Mouse (Mus musculus): ENCODE data around the gene Tspan11. TPM values are rescaled to one million over a fixed set of nuclear protein-coding genes. Genes with fewer than 3 reads are reported as not detected.

Gene Tspan11
- total RNA-seq, 2 experiments from 2014 or later, result 3.8 to 5.5 TPM

- intact Hi-C loops (cut with DNase I), result no loop called here
- no peak for DNase-seq (ENCODE audit: low spot score in 2 of 2)
Measured at GRCm38 (mm10) chr6:127974000-127974399, 86.6 kb downstream of the Tspan11 start.

DNA sequence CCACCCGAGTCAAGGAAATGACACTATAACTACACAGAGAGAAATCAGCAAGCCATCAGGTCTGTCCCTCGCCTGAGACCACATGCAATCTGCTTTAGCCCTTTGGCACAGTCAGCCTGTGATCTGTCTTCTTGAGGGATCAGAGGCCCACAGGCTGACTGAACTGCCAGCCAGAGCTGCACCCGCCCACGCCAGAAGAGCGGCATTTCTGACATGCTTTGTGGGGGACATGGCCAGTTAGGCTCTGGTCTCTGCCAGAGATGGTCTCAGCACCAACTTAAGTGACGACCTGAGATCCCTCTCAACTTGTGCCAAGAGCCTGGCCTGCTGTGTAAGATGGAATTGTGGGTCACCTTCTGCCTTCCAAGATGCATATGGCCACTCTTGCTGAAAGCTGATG lies 89.3 kb downstream of the Tspan11 start:
- intact Hi-C loops (cut with DNase I), result no loop called here
- DNase-seq (ENCODE audit: low spot score in 2 of 2), result no peak

DNA sequence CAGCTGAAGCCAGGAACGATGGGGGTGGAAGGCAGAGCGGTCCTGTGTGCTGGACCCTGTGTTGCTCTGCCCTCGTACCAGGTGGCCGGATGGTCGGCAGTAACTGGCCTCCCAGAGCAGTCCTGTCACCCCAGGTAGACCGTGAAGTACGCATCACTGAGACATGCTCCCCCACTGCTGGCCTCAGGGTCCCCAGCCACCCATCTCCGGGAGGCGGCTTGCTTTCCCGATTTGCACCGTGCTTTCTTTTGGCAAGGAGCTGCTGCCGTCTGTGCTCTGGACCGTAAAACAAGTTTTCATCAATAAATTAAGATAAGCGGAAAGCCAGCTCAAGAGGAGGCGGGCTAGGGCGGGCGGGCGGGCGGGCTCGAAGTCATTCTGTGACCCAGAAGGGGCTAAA lies 91.6 kb downstream of the Tspan11 start:
- DNase-seq (ENCODE audit: low spot score in 2 of 2), result no peak
- intact Hi-C loops (cut with DNase I), result no loop called here

- DNase-seq (ENCODE audit: low spot score in 2 of 2), result no peak
- intact Hi-C loops (cut with DNase I), result no loop called here
Measured at GRCm38 (mm10) chr6:127979831-127980230, 92.4 kb downstream of the Tspan11 start.

- no peak for DNase-seq (ENCODE audit: low spot score in 2 of 2)
- intact Hi-C loops (cut with DNase I), result no loop called here
Measured at GRCm38 (mm10) chr6:127980381-127981045, 93.1 kb downstream of the Tspan11 start.

DNA sequence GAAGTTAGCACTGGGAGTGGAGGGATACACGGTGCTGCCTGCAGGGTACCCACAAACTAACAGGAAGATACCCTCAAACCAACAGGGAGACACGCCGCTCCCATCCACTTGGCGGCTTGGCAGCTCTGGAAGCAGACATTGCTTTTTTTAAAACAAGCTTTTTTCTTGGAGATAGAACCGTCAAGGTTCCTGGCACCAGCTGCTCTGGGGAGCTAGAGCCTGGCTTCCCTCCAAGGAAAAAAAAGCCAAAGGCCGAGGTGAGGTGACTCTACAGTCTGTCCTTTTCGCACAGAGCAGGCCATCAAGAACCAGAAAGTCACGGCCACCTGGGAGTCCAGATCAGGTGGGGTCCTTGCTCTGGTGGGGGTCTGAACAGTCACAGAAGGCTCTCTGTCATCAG lies 93.8 kb downstream of the Tspan11 start:
- no peak for DNase-seq (ENCODE audit: low spot score in 2 of 2)
- intact Hi-C loops (cut with DNase I), result no loop called here

DNA sequence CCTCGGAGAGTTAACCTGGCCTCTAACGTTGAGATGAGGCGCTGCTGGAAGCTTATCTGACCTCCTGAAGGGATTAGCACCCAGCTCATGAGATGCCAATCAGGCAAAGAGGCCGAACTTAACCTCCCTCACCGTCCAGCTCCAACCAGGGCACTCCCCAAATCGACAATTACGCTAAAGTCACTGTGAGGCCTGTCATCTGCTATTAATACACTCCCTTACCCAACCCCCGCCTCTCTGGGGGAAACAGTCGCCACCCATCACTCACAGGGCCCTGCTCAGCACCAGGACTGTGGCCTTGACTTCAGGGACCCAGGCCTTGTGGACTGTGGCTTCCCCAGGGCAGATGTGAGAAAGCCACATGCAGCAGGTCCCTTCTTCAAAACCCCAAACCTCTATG lies 99.0 kb downstream of the Tspan11 start:
- DNase-seq (ENCODE audit: low spot score in 2 of 2), result no peak
- intact Hi-C loops (cut with DNase I), result no loop called here

- intact Hi-C loops (cut with DNase I), result no loop called here
- DNase-seq (ENCODE audit: low spot score in 2 of 2), result no peak
Measured at GRCm38 (mm10) chr6:127987374-127987773, 100.0 kb downstream of the Tspan11 start.

DNA sequence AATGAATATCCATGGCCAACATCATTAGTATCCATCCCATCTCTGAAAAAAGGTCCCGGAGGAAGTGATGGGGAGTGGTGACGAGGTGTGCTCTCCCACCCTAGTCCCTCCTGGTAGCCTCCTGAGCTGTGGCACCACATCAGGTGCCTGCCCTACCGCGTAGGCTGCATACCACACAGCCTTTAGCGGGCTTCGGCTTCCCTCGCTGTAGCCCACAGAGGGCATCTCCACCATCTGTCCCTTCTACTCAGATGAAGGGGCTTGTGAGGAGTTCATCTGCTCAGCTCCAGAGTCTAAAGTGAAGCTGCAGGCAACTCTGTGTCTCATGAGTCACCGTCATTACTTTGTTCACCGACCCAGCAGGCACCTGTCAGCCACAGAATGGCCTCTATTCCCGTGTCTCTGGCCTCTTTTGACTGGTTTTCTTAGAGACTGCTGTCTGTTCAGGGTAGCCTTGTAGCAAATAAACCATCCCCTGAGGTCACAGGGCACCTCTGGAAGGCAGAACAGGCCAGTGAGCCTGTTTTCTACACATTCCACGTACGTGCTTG lies 101.6 kb downstream of the Tspan11 start:
- intact Hi-C loops (cut with DNase I), result no loop called here
- DNase-seq (ENCODE audit: low spot score in 2 of 2), result no peak

DNA sequence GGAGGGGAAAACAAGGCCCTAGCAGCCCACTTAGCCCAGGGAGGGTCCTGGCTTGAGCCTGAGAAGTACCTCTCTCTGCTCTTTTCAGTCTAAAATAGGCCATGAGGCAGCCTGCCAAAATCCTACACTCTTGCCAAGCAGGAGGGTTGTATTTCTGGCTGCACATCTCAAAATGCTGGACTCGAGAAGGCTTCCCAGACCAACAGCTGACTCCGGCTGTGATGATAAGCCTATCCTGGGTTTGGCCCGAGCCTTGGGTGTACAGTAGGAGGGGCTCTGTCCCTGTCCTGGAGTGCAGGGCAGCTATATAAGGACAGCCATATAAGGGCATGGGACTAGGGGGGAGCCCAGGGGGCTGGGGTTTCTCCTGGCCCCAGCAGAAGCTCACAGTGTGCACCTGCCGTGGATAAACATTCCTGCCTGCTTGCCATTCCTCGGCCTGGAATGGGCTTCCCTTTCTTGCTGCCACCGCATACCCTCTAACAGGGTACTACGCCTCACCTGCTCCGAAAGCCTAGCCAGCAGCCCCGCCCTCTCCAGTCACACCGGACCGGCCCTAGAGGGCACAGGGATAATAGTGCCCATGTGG lies 102.3 kb downstream of the Tspan11 start:
- peak; percentile 83 to 84 for DNase-seq (ENCODE audit: low spot score in 2 of 2)
- intact Hi-C loops (cut with DNase I), result no loop called here

- DNase-seq (ENCODE audit: low spot score in 2 of 2), result no peak
- intact Hi-C loops (cut with DNase I), result no loop called here
Measured at GRCm38 (mm10) chr6:127991509-127992176, 104.3 kb downstream of the Tspan11 start.

- DNase-seq (ENCODE audit: low spot score in 2 of 2), result no peak
- intact Hi-C loops (cut with DNase I), result no loop called here
Measured at GRCm38 (mm10) chr6:127992993-127993392, 105.6 kb downstream of the Tspan11 start.

DNA sequence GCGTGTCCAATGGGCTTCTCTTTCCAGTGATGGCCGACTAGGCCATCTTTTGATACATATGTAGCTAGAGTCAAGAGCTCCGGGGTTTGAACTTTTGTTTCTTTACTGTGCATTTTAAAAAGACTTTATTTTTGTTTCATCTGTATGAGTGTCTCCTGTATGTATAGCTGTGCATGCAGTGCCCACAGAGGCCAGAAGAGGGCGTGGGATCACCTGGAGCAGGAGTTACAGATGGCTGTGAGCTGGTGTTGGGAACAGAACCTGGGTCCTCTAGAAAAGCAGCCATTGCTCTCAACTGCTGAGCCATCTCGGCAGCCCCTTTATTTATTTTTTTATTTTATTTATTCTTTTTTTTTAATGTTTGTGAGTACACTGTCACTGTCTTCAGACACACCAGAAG lies 109.5 kb downstream of the Tspan11 start:
- DNase-seq (ENCODE audit: low spot score in 2 of 2), result no peak
- intact Hi-C loops (cut with DNase I), result no loop called here

GRCm38 (mm10) chr6:127999118-127999517 lies 111.7 kb downstream of the Tspan11 start:
- intact Hi-C loops (cut with DNase I), result no loop called here
- no peak for DNase-seq (ENCODE audit: low spot score in 2 of 2)

DNA sequence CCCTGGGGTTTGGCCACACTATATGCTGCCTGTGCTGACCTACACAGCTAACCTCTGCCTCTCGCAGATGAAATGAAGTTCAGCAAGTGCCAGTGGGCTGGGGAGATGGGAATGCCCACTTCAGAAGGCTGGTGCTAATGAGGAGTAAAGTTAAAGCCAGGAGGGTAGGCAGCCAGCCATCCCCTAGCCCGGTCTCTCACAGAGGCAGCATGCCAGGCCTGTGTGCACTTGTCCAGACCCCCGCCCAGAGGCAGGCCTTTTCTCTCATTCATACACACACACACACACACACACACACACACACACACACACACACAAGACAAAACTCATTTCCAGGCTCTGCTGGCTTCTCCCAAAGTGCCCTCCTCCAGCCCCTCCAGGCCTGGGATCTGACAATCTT lies 113.4 kb downstream of the Tspan11 start:
- DNase-seq (ENCODE audit: low spot score in 2 of 2), result no peak
- intact Hi-C loops (cut with DNase I), result no loop called here

DNA sequence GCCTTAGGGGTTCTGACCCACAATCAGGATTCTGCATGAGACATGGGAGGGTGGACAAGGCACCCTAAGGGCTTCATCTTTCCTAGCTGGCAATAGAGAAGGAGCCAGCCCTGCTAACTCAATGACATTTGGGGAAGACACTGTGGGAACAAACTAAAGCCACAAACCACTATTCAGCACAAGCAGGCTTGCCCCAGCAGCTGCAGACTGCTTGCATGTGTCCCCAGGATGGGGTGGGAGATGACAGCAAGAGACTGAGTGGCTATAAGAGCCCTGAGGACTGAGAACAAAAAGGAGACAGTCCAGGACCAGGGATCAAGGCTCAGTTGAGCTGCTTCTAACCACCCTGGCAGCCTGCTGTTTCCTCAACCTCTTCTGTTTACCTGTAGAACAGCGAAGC lies 114.2 kb downstream of the Tspan11 start:
- DNase-seq (ENCODE audit: low spot score in 2 of 2), result no peak
- intact Hi-C loops (cut with DNase I), result no loop called here

DNA sequence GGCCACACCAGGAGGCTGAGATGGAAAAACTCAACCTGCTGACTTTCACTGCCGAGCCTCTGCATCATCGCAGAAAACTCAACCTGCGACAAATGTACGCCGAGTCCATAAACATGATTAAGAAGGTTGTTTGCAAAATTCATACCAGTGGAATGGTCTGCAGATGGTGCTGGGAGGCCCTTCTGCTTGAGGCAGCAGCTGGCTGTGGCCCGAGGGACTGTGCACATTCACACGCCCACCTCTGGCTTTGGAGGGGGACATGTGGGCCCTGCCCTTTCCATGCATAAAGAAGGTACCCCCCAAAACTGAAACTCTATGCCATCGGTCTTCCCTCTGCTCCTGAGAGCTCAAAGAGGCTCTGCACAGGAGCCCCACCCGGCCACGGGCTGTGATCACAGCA lies 114.7 kb downstream of the Tspan11 start:
- intact Hi-C loops (cut with DNase I), result no loop called here
- DNase-seq (ENCODE audit: low spot score in 2 of 2), result no peak

DNA sequence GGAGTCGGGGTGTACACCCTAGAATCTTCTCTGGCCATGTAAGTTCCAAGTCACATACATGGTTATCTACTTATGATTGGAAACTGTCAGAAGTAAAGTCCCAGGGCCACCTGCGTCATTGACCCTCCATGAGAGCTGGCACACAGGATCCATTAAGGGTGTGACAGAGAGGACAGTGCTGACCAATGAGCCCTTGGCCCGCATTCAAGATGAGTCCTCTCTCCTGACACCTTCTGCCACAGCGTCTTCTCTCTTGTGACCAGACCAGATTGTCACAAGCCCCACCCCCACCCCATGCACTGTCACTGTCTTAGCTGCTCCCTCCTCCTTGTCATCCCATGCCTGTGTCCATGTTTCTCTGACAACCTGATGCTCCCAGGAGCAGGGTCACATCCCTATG lies 115.3 kb downstream of the Tspan11 start:
- intact Hi-C loops (cut with DNase I), result no loop called here
- no peak for DNase-seq (ENCODE audit: low spot score in 2 of 2)

GRCm38 (mm10) chr6:128003542-128003941 lies 116.2 kb downstream of the Tspan11 start:
- peak in 1 of 2 experiments; percentile 53 for DNase-seq (ENCODE audit: low spot score in 2 of 2)
- intact Hi-C loops (cut with DNase I), result no loop called here

All from left cerebral cortex, postnatal 14 days (tissue).